Mouse (Mus musculus) CH12.LX (cell line): ENCODE data around the gene Slfn4. TPM values are rescaled to one million over a fixed set of nuclear protein-coding genes. Genes with fewer than 3 reads are reported as not detected.
A peak's percentile ranks its signal among the peaks of the same experiment; 100 is the strongest.

Experiments
- DNase-seq: peaks from one replicate; pipeline ENCODE4 v3.0.0-alpha.2; 2013; ENCODE audit errors: extremely low read depth
- H3K27ac ChIP-seq: 2 replicates; pipeline ENCODE4 v1.5.1; 2012; ENCODE audit warnings: low read depth, mild to moderate bottlenecking, control low read depth, moderate library complexity; ENCODE audit not compliant: insufficient read depth
- H3K27me3 ChIP-seq: replicated peaks from 2 replicates; pipeline ENCODE3; 2012; ENCODE audit warnings: inconsistent platforms
- H3K36me3 ChIP-seq, 2 experiments: replicated peaks in 1 of 2; 2 replicates each; pipeline versions ENCODE3 to v1.6.1; 2012; ENCODE audit warnings: inconsistent platforms in 1 of 2, low read length in 1 of 2, mild to moderate bottlenecking in 1 of 2, mixed read lengths in 1 of 2, moderate library complexity in 1 of 2; ENCODE audit not compliant: control insufficient read depth in 1 of 2, insufficient read depth in 1 of 2
- H3K4me1 ChIP-seq, 2 experiments: 2 replicates each; pipeline ENCODE4 v1.6.1; 2012; ENCODE audit warnings: inconsistent platforms in 1 of 2, moderate library complexity in 1 of 2; ENCODE audit not compliant: insufficient read depth in 2 of 2, control insufficient read depth in 1 of 2
- H3K4me2 ChIP-seq: 2 replicates; pipeline ENCODE4 v1.6.1; 2012; ENCODE audit warnings: low read depth, mild to moderate bottlenecking, control low read depth; ENCODE audit not compliant: poor library complexity, insufficient read depth, severe bottlenecking
- H3K4me3 ChIP-seq, 3 experiments: fragments of 150-350 bp in 1 of 3; sonication (generic) in 1 of 3; replicated peaks in 1 of 3; 2 replicates each; pipeline versions ENCODE3 to v1.5.1; 2011 to 2012; ENCODE audit warnings: low read depth in 2 of 3, low read length in 2 of 3, mild to moderate bottlenecking in 2 of 3, moderate library complexity in 2 of 3, control low read depth in 1 of 3, improper control_type of control experiment in 1 of 3, inconsistent platforms in 1 of 3, mixed read lengths in 1 of 3; ENCODE audit not compliant: poor library complexity in 1 of 3
- H3K79me2 ChIP-seq: replicated peaks from 2 replicates; pipeline ENCODE4 v1.6.1; 2012; ENCODE audit warnings: mild to moderate bottlenecking, moderate library complexity; ENCODE audit not compliant: control insufficient read depth, poor library complexity, insufficient read depth, severe bottlenecking; ENCODE audit errors: extremely low read depth
- H3K9ac ChIP-seq: 2 replicates; pipeline ENCODE4 v1.6.1; 2012; ENCODE audit warnings: low read depth, mild to moderate bottlenecking, control low read depth, moderate library complexity; ENCODE audit not compliant: insufficient read depth
- H3K9me3 ChIP-seq: replicated peaks from 2 replicates; pipeline ENCODE3; 2012; ENCODE audit warnings: low read length, inconsistent platforms, mixed read lengths
- BHLHE40 ChIP-seq: IDR thresholded peaks from 2 replicates; pipeline ENCODE4 v1.6.1; 2011; ENCODE audit warnings: mild to moderate bottlenecking, low read depth, low read length, improper control_type of control experiment
- CHD1 ChIP-seq: IDR thresholded peaks from 2 replicates; pipeline ENCODE4 v1.6.1; 2012; ENCODE audit warnings: low read depth, low read length, improper control_type of control experiment, inconsistent platforms
- CHD2 ChIP-seq: IDR thresholded peaks from 2 replicates; pipeline ENCODE4 v1.6.1; 2011; ENCODE audit warnings: low read length, improper control_type of control experiment
- E2F4 ChIP-seq: IDR thresholded peaks from 2 replicates; pipeline ENCODE4 v1.6.1; 2011; ENCODE audit warnings: low read depth, low read length, improper control_type of control experiment; ENCODE audit not compliant: insufficient replicate concordance
- ELF1 ChIP-seq: IDR thresholded peaks from 2 replicates; pipeline ENCODE4 v1.6.1; 2014; ENCODE audit warnings: low read depth, mild to moderate bottlenecking, inconsistent platforms, low read length, improper control_type of control experiment
- GABPA ChIP-seq: IDR thresholded peaks from 2 replicates; pipeline ENCODE4 v1.6.1; 2012; ENCODE audit warnings: low read depth, low read length, improper control_type of control experiment, inconsistent platforms; ENCODE audit not compliant: insufficient replicate concordance
- HCFC1 ChIP-seq: IDR thresholded peaks from 2 replicates; pipeline ENCODE4 v1.6.1; 2012; ENCODE audit warnings: low read depth, mild to moderate bottlenecking, inconsistent platforms, low read length, improper control_type of control experiment
- IRF4 ChIP-seq: IDR thresholded peaks from 2 replicates; pipeline ENCODE4 v1.6.1; 2014; ENCODE audit warnings: low read depth, mild to moderate bottlenecking, inconsistent platforms, low read length, improper control_type of control experiment
- JUN ChIP-seq: IDR thresholded peaks from 2 replicates; pipeline ENCODE4 v1.6.1; 2011; ENCODE audit warnings: low read depth, mild to moderate bottlenecking, low read length, improper control_type of control experiment, moderate library complexity; ENCODE audit not compliant: insufficient read depth
- JUND ChIP-seq: conservative IDR thresholded peaks from 2 replicates; pipeline ENCODE4 v1.6.1; 2011; ENCODE audit warnings: low read depth, low read length, improper control_type of control experiment
- KAT2A ChIP-seq: IDR thresholded peaks from 2 replicates; pipeline ENCODE4 v1.6.1; 2012; ENCODE audit warnings: low read length, improper control_type of control experiment, inconsistent platforms; ENCODE audit not compliant: insufficient replicate concordance
- MAX ChIP-seq: IDR thresholded peaks from 2 replicates; pipeline ENCODE4 v1.6.1; 2011; ENCODE audit warnings: low read length, improper control_type of control experiment
- MAZ ChIP-seq: IDR thresholded peaks from 2 replicates; pipeline ENCODE4 v1.6.1; 2012; ENCODE audit warnings: low read depth, mild to moderate bottlenecking, inconsistent platforms, low read length, improper control_type of control experiment, moderate library complexity
- MEF2A ChIP-seq: IDR thresholded peaks from 2 replicates; pipeline ENCODE4 v1.6.1; 2014; ENCODE audit warnings: low read depth, mild to moderate bottlenecking, inconsistent platforms, low read length, improper control_type of control experiment, borderline replicate concordance
- MXI1 ChIP-seq: IDR thresholded peaks from 2 replicates; pipeline ENCODE4 v1.6.1; 2011; ENCODE audit warnings: mild to moderate bottlenecking, low read depth, low read length, improper control_type of control experiment
- MYC ChIP-seq: IDR thresholded peaks from 2 replicates; pipeline ENCODE4 v1.6.1; 2011; ENCODE audit warnings: low read depth, mild to moderate bottlenecking, improper control_type of control experiment, low read length
- PAX5 ChIP-seq: IDR thresholded peaks from 2 replicates; pipeline ENCODE4 v1.6.1; 2012; ENCODE audit warnings: low read length, inconsistent platforms, mixed read lengths
- POLR2A ChIP-seq: IDR thresholded peaks from 2 replicates; pipeline ENCODE4 v1.6.1; 2011; ENCODE audit warnings: low read depth, mild to moderate bottlenecking, improper control_type of control experiment, low read length
- POLR2AphosphoS2 ChIP-seq: IDR thresholded peaks from 2 replicates; pipeline ENCODE4 v1.6.1; 2011; ENCODE audit warnings: low read depth, low read length, improper control_type of control experiment
- RAD21 ChIP-seq: IDR thresholded peaks from 2 replicates; pipeline ENCODE4 v1.6.1; 2011; ENCODE audit warnings: low read depth, mild to moderate bottlenecking, low read length, improper control_type of control experiment, moderate library complexity
- RCOR1 ChIP-seq: conservative IDR thresholded peaks from 2 replicates; pipeline ENCODE4 v1.6.1; 2012; ENCODE audit warnings: low read depth, mild to moderate bottlenecking, inconsistent platforms, low read length, improper control_type of control experiment
- SIN3A ChIP-seq: IDR thresholded peaks from 2 replicates; pipeline ENCODE4 v1.6.1; 2012; ENCODE audit warnings: low read length, improper control_type of control experiment, inconsistent platforms
- TBP ChIP-seq: conservative IDR thresholded peaks from 2 replicates; pipeline ENCODE4 v1.6.1; 2011; ENCODE audit warnings: low read depth, low read length, improper control_type of control experiment
- TCF12 ChIP-seq: IDR thresholded peaks from 2 replicates; pipeline ENCODE4 v1.6.1; 2014; ENCODE audit warnings: low read depth, mild to moderate bottlenecking, inconsistent platforms, low read length, improper control_type of control experiment
- USF1 ChIP-seq: IDR thresholded peaks from 2 replicates; pipeline ENCODE4 v1.6.1; 2014; ENCODE audit warnings: low read depth, mild to moderate bottlenecking, inconsistent platforms, low read length, improper control_type of control experiment
- ZC3H11A ChIP-seq: IDR thresholded peaks from 2 replicates; pipeline ENCODE4 v1.6.1; 2012; ENCODE audit warnings: low read depth, mild to moderate bottlenecking, inconsistent platforms, low read length, improper control_type of control experiment
- ZKSCAN1 ChIP-seq: IDR thresholded peaks from 2 replicates; pipeline ENCODE4 v1.6.1; 2012; ENCODE audit warnings: low read depth, inconsistent platforms, low read length, improper control_type of control experiment, borderline replicate concordance
- ZMIZ1 ChIP-seq: IDR thresholded peaks from 2 replicates; pipeline ENCODE4 v1.6.1; 2012; ENCODE audit warnings: low read depth, mild to moderate bottlenecking, inconsistent platforms, low read length, improper control_type of control experiment
- ZNF384 ChIP-seq: IDR thresholded peaks from 2 replicates; pipeline ENCODE4 v1.6.1; 2012; ENCODE audit warnings: low read depth, low read length, improper control_type of control experiment, inconsistent platforms
- dilution Hi-C: fragments of 300-500 bp; cut with MboI; formaldehyde crosslinking; loops from 2 replicates; pipeline ENCODE4 v1.14.3; 2020; ENCODE audit warnings: low sequenced_read_pairs; ENCODE audit not compliant: extremely low pct_unique_long_range_greater_than_20kb, extremely low pct_ligation_motif_present
- in situ Hi-C: fragments of 300-500 bp; cut with MboI; formaldehyde crosslinking; loops from 3 replicates; pipeline ENCODE4 v1.14.3; 2019; ENCODE audit warnings: low sequenced_read_pairs, low pct_ligation_motif_present, low pct_unique_long_range_greater_than_20kb, mixed read lengths
- polyA plus RNA-seq: library from polyadenylated mRNA; unstranded; fragments of >175 nt; gene quantifications from 2 replicates; pipeline ENCODE4 v1.2.1, GENCODE M21; 2012; ENCODE audit warnings: low read depth; ENCODE audit not compliant: insufficient read length
- total RNA-seq, 2 experiments: library from RNA; depleted of rRNA; stranded (reverse); fragments of 300-350 nt in 1 of 2; fragments of >200 nt in 1 of 2; gene quantifications; 2 replicates each; pipeline ENCODE4 v1.2.3; 2012 to 2014

Gene Slfn4
- total and polyA plus RNA-seq, 3 experiments: not detected

- dilution Hi-C loops: no loop called here
- H3K4me2 ChIP-seq: peak overlapping the region; percentile 89
- peaks cover 10 to 50% of the 10 kb centered on the region in 2 experiments for H3K4me1 ChIP-seq
- peak overlapping the region; percentile 98 for H3K9ac ChIP-seq
- H3K79me2 ChIP-seq: peaks cover 41% of the 10 kb centered on the region
- no peaks in the 10 kb centered on the region for H3K27me3 ChIP-seq
- peak; percentile 26 for DNase-seq
- peaks cover 43 to 52% of the 10 kb centered on the region in 2 experiments for H3K36me3 ChIP-seq
- H3K4me3 ChIP-seq: peak overlapping the region; percentile 62 to 92 (median 62)
- in situ Hi-C loops: no loop called here
- peak overlapping the region; percentile 71; the same call in 1 of the 2 replicates for H3K27ac ChIP-seq
- no peak for TF ChIP-seq E2F4
- TF ChIP-seq PAX5: no peak
- TF ChIP-seq ELF1: no peak
- TF ChIP-seq JUN: no peak
- TF ChIP-seq POLR2A: 0 out of 2 replicates have a peak, but pooled peaks have one; percentile 27
- TF ChIP-seq KAT2A: 0 out of 2 replicates have a peak, but pooled peaks have one; percentile 26
- no peak for TF ChIP-seq MAX
- TF ChIP-seq ZKSCAN1: no peak
- no peak for TF ChIP-seq CHD2
- TF ChIP-seq RCOR1: no peak
- no peak for TF ChIP-seq BHLHE40
- no peak for TF ChIP-seq MAZ
- TF ChIP-seq MYC: no peak
- no peak for TF ChIP-seq TBP
- no peak for TF ChIP-seq ZMIZ1
- TF ChIP-seq ZNF384: no peak
- TF ChIP-seq ZC3H11A: no peak
- peak; percentile 79; the same call in 1 of the 2 replicates for TF ChIP-seq SIN3A
- TF ChIP-seq CHD1: peak; percentile 82; the same call in 1 of the 2 replicates
- TF ChIP-seq MXI1: peak; percentile 36; the same call in 1 of the 2 replicates
- peak; percentile 68; the same call in 1 of the 2 replicates for TF ChIP-seq POLR2AphosphoS2
- no peak for TF ChIP-seq GABPA
- TF ChIP-seq RAD21: no peak
- TF ChIP-seq IRF4: no peak
- TF ChIP-seq MEF2A: no peak
- TF ChIP-seq HCFC1: no peak; the same call in 1 of the 2 replicates
- no peak for TF ChIP-seq TCF12
- TF ChIP-seq JUND: no peak
- TF ChIP-seq USF1: no peak
- TF ChIP-seq, all 38 proteins: peak for 6
- no peaks in the 10 kb centered on the region for H3K9me3 ChIP-seq
Observed at GRCm38 (mm10) chr11:83225371-83225960, 50.5 kb downstream of the Slfn4 start.
